Mouse (Mus musculus): ENCODE measurements at regions not wholly inside any gene's neighbourhood (a gene's known extent, or its start where the extent isn't known, plus 50 kb on each side); places are given as distances from the start of the nearest gene placed in this dataset.

DNA sequence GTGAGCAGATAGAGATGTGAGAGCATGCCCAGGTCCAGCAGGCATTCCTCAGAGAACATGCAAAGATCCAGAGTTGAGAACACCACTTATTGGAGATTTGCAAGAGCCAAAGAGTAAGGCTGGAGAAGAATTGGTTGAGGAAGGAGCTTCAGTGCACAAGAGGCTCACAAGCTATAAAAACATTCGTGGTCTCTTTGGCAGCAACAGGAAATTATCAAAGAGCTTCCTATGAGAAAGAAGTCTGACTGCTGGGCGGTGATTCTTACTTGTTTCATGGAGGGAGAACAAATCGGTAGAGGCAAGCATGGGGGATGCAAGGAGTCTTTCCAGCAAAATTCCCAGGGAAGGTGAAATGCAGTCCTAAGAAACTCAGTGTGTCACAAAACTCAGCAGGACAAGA is 83.0 kb upstream of the Dph5 start:
- TF ChIP-seq CTCF (IDR thresholded peaks at IDR 0.05; ENCODE audit: borderline replicate concordance, insufficient read depth, low read depth, low read length) = no peak
- no peak for TF ChIP-seq POLR2A (IDR thresholded peaks at IDR 0.05; ENCODE audit: borderline replicate concordance, insufficient read depth, low read length)
